Mouse (Mus musculus) midbrain, embryonic 11.5 days (tissue): ENCODE results near the gene Sipa1. TPM values are rescaled to one million over a fixed set of nuclear protein-coding genes. Genes with fewer than 3 reads are reported as not detected.

Source experiments
- ATAC-seq: fragments of 200-750 bp; cut with Nextera tagmentation; 2 replicates; pipeline ENCODE4 v1.8.0; 2017; ENCODE audit warnings: moderate TSS enrichment, moderate library complexity; ENCODE audit not compliant: low FRiP score
- DNase-seq: peaks from one replicate; pipeline ENCODE4 v3.0.0; 2015; ENCODE audit warnings: low spot score; ENCODE audit errors: missing footprints
- H3K27ac ChIP-seq: fragments of 300-500 bp; sonication (generic); 2 replicates; pipeline ENCODE4 v1.5.1; 2014; ENCODE audit warnings: low read depth, low read length
- H3K27me3 ChIP-seq: fragments of 300-500 bp; sonication (generic); 2 replicates; pipeline ENCODE4 v1.6.1; 2014; ENCODE audit warnings: mild to moderate bottlenecking, low read length, moderate library complexity, mixed read lengths; ENCODE audit not compliant: control insufficient read depth, insufficient read depth
- H3K36me3 ChIP-seq: fragments of 300-500 bp; sonication (generic); 2 replicates; pipeline ENCODE4 v1.6.1; 2014; ENCODE audit warnings: mild to moderate bottlenecking, low read length, moderate library complexity, mixed read lengths; ENCODE audit not compliant: control insufficient read depth, insufficient read depth
- H3K4me1 ChIP-seq: fragments of 300-500 bp; sonication (generic); 2 replicates; pipeline ENCODE4 v1.6.1; 2014; ENCODE audit warnings: low read length; ENCODE audit not compliant: control insufficient read depth, insufficient read depth
- H3K4me2 ChIP-seq: fragments of 300-500 bp; sonication (generic); 2 replicates; pipeline ENCODE4 v1.6.1; 2014; ENCODE audit warnings: mild to moderate bottlenecking, moderate library complexity
- H3K4me3 ChIP-seq: fragments of 300-500 bp; sonication (generic); 2 replicates; pipeline ENCODE4 v1.5.1; 2014; ENCODE audit warnings: low read depth, low read length
- H3K9ac ChIP-seq: fragments of 300-500 bp; sonication (generic); 2 replicates; pipeline ENCODE4 v1.6.1; 2014; ENCODE audit warnings: low read length
- H3K9me3 ChIP-seq: fragments of 300-500 bp; sonication (generic); 2 replicates; pipeline ENCODE4 v1.6.1; 2016; ENCODE audit warnings: low read length; ENCODE audit not compliant: control insufficient read depth
- WGBS: fragments of 180-500 bp; shearing (Covaris S2); extraction: QIAGEN DNeasy Blood & Tissue Kit; methylation state at CpG from one replicate; pipeline ENCODE4 v1.1.7; 2014; 5-methylcytosine and 5-hydroxymethylcytosine counted together
- polyA plus RNA-seq: library from polyadenylated mRNA; unstranded; fragments of >200 nt; fragmentation: Nextera tagmentation; extraction: Ambion mirVana; gene quantifications from 2 replicates; pipeline ENCODE4 v1.2.1, GENCODE M21; 2014

Sipa1 gene
- polyA plus RNA-seq, 1 experiment from 2014 or later = 10.9 TPM

- DNase-seq (no peak), ATAC-seq (no peak)
- no peak overlapping the region for H3K9ac ChIP-seq
- no peaks in the 10 kb centered on the region for H3K4me1 ChIP-seq
- WGBS = 83% methylated on average over 5 of the region's 5 CpGs
- no peak overlapping the region for H3K27ac ChIP-seq
- no peaks in the 10 kb centered on the region for H3K27me3 ChIP-seq
- no peak overlapping the region for H3K4me2 ChIP-seq
- H3K36me3 ChIP-seq = no peaks in the 10 kb centered on the region
- H3K4me3 ChIP-seq = no peak overlapping the region
- H3K9me3 ChIP-seq = no peaks in the 10 kb centered on the region
Measured at GRCm38 (mm10) chr19:5621884-5622283, 41.6 kb downstream of the Sipa1 start.

- Histone ChIP-seq H3K9ac (no peak overlapping the region), H3K4me1 (no peaks in the 10 kb centered on the region), H3K4me3 (no peak overlapping the region), H3K36me3 (no peaks in the 10 kb centered on the region), H3K4me2 (no peak overlapping the region), H3K9me3 (no peaks in the 10 kb centered on the region), H3K27me3 (no peaks in the 10 kb centered on the region), H3K27ac (no peak overlapping the region)
- 83% methylated on average over 4 of the region's 4 CpGs for WGBS
- no peak for ATAC-seq
- no peak for DNase-seq
Measured at GRCm38 (mm10) chr19:5620007-5620406, 43.5 kb downstream of the Sipa1 start.

DNA sequence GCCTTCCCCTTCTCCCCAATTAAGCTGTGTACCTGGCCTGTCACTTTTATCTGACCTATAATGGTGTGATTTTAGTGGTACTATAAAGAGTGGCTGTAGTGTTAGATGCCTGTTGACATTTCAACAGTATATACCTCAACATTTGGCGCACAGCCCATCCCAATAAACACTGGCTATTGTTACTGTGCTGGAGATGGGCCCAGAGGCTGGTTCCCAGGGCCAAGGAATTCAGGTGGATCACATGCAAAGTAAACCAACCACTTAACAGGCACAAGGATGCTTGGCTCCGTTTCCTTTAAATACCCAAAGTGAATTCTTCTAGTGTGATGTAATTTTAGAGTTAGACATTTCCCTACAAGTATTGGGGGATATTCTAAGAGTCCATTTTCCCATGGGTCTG lies 48.6 kb downstream of the Sipa1 start:
- WGBS = 76% methylated on average over 2 of the region's 2 CpGs

GRCm38 (mm10) chr19:5612762-5613411 lies 50.6 kb downstream of the Sipa1 start:
- Histone ChIP-seq H3K4me3 (no peak overlapping the region), H3K9me3 (no peaks in the 10 kb centered on the region), H3K4me1 (peaks cover 15% of the 10 kb centered on the region), H3K27me3 (no peaks in the 10 kb centered on the region), H3K9ac (no peak overlapping the region), H3K36me3 (peaks cover 4% of the 10 kb centered on the region; the same call in 1 of the 2 replicates), H3K27ac (no peak overlapping the region), H3K4me2 (no peak overlapping the region)
- WGBS = 70% methylated on average over 3 of the region's 3 CpGs
- DNase-seq = no peak
- ATAC-seq = no peak

More for the DNA sequence above, 48.6 kb downstream of the Sipa1 start:
- Histone ChIP-seq H3K27ac (no peak overlapping the region), H3K4me2 (no peak overlapping the region), H3K9ac (no peak overlapping the region), H3K36me3 (no peaks in the 10 kb centered on the region), H3K27me3 (no peaks in the 10 kb centered on the region), H3K9me3 (no peaks in the 10 kb centered on the region), H3K4me3 (no peak overlapping the region), H3K4me1 (peaks cover 6% of the 10 kb centered on the region)
- no peak for ATAC-seq
- no peak for DNase-seq

- no peak overlapping the region for H3K4me2 ChIP-seq
- no peaks in the 10 kb centered on the region for H3K9me3 ChIP-seq
- WGBS = 93% methylated on average over 1 of the region's 1 CpGs
- no peak overlapping the region for H3K4me3 ChIP-seq
- peaks cover 15% of the 10 kb centered on the region for H3K4me1 ChIP-seq
- no peak overlapping the region for H3K9ac ChIP-seq
- no peaks in the 10 kb centered on the region for H3K27me3 ChIP-seq
- no peak for DNase-seq
- no peak for ATAC-seq
- H3K36me3 ChIP-seq = peaks cover 12% of the 10 kb centered on the region
- no peak overlapping the region for H3K27ac ChIP-seq
Measured at GRCm38 (mm10) chr19:5611973-5612372, 51.5 kb downstream of the Sipa1 start.

DNA sequence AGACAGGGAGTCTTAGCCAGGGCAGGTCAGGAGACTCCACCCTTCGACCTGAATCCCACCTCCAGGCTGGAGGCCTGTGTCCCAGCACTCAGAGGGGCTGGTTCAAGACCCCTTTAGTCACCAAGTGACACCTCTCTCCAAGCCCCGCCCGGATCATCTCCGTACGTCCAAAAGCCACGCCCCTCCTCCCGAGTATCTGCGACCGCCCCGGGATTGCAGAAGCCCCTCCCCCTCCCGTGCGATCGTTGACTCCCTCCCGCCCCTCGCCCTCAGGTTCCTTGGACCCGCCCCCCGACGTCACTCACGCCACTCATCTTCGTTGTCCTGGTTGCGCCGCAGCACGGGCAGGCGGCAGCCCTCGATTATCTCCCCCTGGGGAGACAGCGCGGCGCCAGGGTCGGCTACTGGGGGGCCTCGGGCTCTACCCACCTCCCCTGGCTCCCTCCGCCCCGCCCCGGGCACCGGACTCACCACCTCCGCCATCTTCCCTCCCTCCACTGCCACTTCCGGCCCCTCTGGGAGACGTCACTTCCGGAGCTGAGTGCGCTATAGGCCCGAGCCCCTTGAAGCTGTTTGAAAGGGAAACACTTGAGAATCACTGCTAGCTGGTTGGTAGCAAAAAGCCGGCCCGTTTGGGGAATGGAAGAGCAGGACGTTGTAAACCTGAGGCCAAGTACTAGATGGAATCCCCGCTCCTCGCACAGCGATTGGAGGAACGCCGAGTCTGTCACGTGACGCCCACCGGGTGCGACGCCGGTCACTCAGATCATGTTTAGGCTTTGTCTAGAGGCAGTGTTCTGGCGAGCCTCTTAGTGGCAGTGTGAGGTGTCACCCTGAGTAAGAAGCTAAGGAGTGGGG lies 53.7 kb downstream of the Sipa1 start, which contains the start of gene Kat5:
Gene Kat5 (minus strand): TSS at position 691 of the 858 bp plus-strand sequence.
- Histone ChIP-seq H3K9me3 (no peaks in the 10 kb centered on the region), H3K9ac (peak within 1 kb of the TSS; percentile 93), H3K4me3 (peak within 1 kb of the TSS; percentile 75), H3K27ac (peak within 1 kb of the TSS; percentile 93), H3K27me3 (no peaks in the 10 kb centered on the region), H3K36me3 (peaks cover 33% of the 10 kb centered on the region), H3K4me2 (peak within 1 kb of the TSS; percentile 72), H3K4me1 (peaks cover 15% of the 10 kb centered on the region)
- WGBS = under 1% methylated on average over 54 of the region's 55 CpGs
- ATAC-seq (peak; percentile 93), DNase-seq (peak; percentile 100)

- ATAC-seq (no peak), DNase-seq (no peak)
- peak overlapping the region; percentile 93; the same call in 1 of the 2 replicates for H3K27ac ChIP-seq
- no peaks in the 10 kb centered on the region for H3K9me3 ChIP-seq
- peaks cover 37% of the 10 kb centered on the region for H3K36me3 ChIP-seq
- H3K4me3 ChIP-seq = peak overlapping the region; percentile 75
- H3K4me1 ChIP-seq = peaks cover 15% of the 10 kb centered on the region
- H3K9ac ChIP-seq = peak overlapping the region; percentile 93
- H3K4me2 ChIP-seq = peak overlapping the region; percentile 72
- WGBS = 66% methylated on average over 10 of the region's 10 CpGs
- H3K27me3 ChIP-seq = no peaks in the 10 kb centered on the region
Measured at GRCm38 (mm10) chr19:5609171-5609546, 54.3 kb downstream of the Sipa1 start.

GRCm38 (mm10) chr19:5608707-5609106 lies 54.8 kb downstream of the Sipa1 start:
- ATAC-seq (no peak), DNase-seq (no peak)
- WGBS = 94% methylated on average over 13 of the region's 13 CpGs
- H3K27me3 ChIP-seq = no peaks in the 10 kb centered on the region
- H3K36me3 ChIP-seq = peaks cover 42% of the 10 kb centered on the region
- H3K27ac ChIP-seq = no peak overlapping the region
- no peaks in the 10 kb centered on the region for H3K9me3 ChIP-seq
- peaks cover 17% of the 10 kb centered on the region for H3K4me1 ChIP-seq
- 0 out of 2 replicates have a peak overlapping the region, but pooled peaks have one; percentile 7 for H3K4me3 ChIP-seq
- peak overlapping the region; percentile 72 for H3K4me2 ChIP-seq
- H3K9ac ChIP-seq = no peak overlapping the region; the same call in 1 of the 2 replicates
